Mouse (Mus musculus) cerebellum, adult 18-20 months (tissue): ENCODE measurements around the gene Ttll11.

ENCODE experiments used
- DNase-seq, 2 experiments: peaks; one replicate each; pipeline ENCODE4 v3.0.0; 2021

Gene Ttll11

DNA sequence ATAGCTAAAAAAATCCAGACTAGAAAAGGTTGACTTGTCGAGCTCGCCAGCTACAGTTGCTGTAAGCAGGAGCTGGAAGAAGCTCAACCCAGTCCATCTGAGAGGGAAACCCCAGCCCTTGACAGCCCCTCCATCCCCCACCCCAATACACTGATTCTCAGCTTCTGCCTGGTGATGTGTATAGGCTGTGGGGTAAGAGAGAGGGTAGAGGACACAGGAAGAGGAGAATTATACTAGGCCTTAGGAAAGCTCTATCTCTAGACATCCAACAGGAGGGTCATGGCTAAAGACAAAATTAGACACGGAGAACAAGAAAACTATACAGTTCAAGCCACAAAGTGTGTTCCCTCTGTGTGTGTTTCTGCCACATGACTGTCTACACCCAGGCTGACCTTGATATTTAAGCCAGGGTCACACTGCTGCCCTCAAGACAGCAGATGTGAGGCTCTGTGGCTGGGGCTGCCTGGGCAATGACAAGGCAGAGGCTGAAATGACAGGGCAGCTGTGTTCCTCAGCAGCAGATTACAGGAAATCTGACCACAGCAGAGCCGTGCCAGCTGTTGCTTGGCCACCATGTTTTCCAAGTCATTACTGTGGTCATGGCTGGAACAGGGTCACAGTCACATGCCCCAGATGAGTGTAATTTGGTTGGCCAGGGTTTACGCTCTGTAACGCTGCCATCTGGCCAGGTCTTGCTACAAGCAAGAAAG, 81.1 kb downstream of the Ttll11 start:
- no peak for DNase-seq

DNA sequence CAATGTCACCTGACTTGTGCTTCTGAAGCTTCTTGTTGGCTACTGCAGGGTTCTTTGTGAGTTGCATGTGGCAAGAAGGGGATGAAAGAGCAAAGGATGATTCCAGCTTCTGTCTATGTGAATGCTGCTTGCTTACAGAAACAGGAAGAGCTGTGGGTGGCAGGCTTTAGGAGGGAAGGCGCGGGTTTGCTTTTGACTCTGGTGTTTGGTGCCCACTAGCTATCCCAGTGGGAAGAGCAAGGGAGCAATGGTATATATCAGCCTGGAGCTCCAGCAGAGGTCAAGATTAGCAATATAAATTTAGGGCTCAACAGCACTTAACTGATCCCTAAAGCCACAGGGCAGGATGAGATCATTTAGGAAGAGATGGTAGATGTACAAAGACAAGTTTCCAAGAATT, 82.6 kb downstream of the Ttll11 start:
- DNase-seq, result no peak

DNA sequence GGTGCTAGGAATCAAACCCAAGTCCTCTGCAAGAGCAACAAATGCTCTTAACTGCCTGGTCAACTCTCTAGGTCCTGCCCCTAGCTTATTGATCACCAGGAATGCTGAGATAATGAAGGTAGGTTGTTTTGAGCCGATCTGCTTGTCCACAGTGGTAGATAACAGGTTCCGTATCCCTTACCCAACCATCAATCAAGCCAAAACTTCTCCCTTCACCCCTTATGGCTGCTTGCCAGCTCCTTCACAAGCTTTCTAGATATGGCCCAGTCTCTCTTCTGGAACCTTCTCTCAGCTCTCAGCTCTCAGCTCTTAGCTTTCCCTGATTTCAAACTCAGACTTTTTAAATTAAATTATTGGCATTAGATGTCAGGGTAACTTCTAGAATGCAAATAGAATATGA, 85.2 kb downstream of the Ttll11 start:
- no peak for DNase-seq

DNA sequence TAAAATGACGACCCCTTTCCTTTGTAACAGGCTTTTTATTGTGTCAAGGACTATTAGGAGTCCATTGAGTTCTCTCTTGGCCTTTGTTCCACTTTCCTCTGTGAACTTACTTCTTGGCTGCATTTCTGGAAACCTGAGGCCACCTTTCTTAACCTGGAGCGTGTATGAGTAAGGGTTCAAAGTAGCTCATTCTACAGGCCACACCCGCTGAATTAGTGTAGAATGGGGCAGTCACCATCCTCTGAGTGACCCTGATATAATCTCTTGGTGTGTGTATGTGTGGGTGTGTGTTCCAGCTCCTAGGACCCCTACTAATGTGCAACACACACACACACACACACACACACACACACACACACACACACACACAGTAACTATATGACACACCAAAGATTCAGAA, 89.1 kb downstream of the Ttll11 start:
- no peak for DNase-seq

DNA sequence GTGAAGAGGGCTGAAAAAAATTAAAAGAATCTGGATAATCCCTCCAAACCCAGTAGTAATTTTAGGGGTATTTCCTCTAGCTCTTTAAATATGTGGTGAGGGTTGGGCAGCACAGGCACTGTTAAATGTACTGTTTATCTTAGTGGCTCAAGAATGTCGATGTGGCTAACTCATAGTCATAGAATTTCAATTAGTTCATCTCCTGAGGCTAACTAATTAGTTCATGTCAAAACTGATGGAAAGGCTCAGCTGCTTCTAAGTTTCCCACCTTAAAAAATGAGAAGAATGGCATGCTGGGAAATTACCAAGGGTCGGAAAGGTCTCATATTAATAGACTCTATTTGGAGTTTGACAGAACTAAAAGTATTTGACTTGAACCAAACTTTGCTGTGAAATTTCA, 89.9 kb downstream of the Ttll11 start:
- DNase-seq, result no peak

DNA sequence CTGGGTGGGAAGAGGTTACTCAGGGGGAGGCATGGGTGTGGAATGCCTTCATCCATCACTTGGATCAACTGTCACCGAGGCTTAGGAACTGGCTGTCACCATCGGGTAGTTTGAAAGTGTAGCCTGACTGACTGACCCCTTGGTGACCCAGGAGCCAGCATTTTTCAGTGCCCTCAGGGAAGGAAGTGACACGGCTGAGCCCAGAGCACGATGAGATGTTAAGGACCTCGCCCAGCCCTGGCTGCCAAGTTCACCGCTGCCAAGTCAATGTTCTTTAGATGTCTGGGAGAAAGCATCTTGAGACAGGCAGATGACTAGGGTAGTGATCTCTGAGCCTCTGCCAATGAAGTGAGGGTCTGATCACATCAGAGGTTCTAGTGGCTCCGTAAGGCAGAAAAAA, 95.4 kb downstream of the Ttll11 start:
- DNase-seq, result no peak

DNA sequence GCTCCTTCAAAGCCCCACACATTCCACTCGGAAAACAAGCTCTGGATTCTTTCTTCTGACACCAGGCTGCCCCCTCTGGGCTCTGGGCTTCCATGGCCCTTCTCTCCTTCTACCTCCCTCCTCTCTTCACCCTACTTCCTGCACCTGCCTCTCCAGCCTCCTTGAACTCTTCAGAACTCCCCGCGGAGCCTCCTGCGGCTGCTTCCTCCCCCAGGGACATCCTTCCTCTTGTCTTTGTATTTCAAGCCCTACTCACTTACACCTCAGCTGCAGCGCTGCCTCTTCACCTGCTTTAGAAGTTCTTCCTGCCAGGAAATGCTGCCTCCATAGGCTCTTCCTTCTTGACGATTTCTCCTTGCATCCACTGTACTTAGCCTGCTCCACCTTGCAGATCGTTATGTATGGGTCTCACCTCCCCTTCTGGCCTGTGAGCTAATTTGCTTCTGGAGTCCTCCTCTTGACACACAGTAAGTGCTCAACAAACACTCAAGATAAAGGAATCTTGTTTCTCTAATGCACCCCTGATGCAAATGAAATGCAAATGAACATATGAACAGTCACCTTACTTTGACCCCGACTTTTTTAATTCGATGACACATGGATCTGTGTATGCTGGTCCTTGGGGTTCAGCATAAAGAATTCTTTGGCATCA, 97.3 kb downstream of the Ttll11 start:
- no peak for DNase-seq

DNA sequence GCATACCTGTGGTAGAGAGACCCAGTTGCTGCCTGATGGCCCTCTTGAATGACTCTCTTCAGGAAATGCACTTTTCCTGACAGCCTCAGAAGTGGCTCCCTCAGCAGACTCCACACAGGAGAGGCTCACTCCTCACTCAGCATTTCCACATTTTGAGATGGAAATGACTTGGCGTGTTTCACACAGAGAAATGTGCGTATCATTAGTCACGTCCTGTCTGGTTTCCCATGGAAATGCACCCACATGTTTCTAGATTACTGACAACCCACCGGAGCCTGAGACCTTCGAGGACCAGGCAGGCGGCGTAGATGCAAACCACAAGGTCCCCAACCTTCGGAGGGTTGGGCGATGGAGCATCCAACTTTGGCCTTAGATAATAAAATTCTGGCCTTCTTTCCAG, 97.8 kb downstream of the Ttll11 start:
- no peak for DNase-seq

DNA sequence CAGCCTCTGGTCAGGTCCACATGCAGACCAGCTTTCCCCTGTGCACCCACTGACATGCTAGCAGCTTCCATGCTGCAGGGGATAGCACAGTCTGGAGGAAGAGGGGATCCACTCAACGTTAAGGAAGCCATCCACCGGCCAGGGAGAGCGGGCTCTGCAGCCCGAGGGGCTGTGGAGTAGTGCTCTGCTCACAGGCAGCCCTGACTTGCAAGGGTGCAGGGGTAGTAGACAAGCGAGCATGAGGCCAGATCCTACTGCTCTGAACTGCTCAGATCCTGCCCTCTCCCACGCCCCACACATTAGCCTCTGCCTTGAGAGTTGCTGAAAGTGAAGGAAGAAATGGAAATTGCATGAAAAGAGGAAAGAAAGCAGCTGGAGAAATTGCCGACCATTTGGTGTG, 99.4 kb downstream of the Ttll11 start:
- no peak for DNase-seq

DNA sequence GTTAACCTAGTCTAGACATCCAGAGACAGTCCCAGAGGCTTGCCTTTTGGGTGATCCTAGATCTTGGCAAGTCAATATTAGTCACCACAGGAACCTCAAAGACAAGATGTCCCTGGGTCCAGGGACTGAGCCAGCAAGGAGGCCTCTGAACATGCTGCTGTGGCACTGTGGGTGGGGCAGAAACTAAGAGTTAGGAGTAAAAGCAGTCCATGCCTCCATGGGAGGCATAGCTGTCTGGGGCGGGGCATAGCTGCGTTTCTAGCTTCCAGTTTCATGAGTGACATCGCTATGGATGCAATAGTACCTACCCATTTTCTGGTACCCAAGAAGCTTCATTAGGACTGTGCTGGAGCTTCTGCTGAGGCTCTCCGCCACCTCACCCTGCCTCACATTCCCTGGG, 99.8 kb downstream of the Ttll11 start:
- DNase-seq, result no peak

DNA sequence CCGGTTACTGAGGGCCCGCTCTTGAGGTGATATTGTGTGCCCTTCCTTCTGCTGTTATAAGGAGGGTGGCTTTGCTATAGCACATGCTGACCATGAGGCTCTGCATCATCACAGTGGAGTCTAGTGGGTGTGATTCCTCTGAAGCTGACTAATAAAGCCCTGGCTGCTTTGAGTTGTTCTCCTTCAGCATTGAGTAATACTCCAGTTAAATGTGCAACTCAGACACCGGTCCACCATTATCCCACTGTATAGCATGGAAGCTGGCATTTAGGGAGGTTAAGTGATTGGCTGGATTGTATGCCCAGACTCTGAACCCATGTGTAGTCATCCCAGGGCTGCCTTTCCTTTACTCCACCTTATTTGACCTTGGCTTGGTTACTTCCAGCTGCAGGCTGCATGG, 101.2 kb downstream of the Ttll11 start:
- DNase-seq, result no peak

DNA sequence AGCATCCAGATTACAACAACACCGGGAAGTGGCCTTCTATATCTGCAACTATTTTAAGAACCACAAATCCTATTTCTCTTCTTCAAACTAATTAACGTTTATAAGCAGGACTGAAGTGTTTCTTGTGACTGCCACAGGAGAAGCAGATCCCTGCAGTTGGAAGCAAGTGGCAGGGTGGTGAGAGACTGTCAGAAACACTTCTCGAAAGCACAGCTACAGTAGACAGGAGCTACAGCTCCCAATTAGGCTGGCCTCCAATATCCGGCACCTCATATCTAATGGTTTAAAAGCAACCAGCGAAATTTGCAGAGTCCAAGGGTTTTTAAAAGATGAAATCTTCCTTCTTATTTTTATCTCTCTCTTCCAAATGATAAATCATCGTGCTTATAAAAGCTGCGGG, 104.1 kb downstream of the Ttll11 start:
- DNase-seq, result no peak

DNA sequence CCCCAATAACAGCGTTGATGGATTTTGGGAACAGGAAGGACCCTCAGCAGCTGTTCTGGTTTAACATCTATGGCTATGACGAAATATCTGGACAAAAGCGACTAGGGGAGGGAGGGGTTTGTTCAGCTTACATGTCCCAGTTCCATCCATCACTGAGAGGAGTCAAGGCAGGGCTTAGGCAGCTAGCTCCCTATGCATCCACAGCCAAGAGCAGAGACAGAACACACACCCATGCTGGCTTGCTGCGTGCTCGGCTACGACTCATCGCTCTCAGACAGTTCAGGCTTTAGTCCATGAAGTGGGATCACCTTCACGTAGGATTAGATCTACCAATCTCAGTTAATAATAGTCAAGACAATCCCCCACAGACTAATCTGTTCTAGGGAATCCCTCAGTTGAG, 105.3 kb downstream of the Ttll11 start:
- DNase-seq, result no peak

DNA sequence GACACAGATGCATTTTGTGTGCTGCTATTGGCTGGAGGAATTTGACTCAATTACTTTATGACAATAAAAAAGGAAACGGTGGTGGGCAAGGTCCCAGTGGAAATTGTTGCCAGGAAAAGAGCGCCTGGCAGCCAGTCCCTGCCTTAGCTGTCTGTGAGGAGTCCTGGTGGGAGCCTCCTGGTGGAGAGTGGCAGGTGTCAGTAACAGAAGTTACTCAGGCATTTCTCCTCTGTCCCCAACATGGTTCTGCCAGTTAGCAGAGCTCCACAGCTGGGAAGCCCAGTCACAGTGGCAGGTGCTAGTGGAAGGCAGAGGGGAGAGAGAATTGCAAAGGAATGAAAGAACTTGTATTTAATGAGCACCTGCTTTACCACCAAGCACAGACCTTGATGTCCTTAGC, 110.5 kb downstream of the Ttll11 start:
- no peak for DNase-seq

DNA sequence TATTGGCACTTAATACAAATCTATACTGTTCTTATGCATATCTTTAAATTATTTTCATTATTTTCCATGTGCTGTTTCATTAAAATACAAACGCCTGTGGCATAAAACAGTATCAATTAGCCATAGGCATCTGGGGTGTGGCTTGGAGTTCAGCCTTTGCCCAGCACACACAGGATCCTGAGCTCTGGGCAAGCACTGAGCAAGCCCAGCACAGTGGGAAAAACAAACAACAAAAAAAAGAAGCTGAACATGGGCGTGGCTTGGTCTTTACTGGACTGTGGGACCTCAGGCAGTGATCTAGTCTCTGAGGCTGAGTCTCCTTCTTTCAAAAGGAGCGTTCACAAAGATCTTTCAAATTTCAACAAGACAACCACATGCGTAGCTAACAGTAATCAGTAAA, 116.4 kb downstream of the Ttll11 start:
- DNase-seq, result no peak

DNA sequence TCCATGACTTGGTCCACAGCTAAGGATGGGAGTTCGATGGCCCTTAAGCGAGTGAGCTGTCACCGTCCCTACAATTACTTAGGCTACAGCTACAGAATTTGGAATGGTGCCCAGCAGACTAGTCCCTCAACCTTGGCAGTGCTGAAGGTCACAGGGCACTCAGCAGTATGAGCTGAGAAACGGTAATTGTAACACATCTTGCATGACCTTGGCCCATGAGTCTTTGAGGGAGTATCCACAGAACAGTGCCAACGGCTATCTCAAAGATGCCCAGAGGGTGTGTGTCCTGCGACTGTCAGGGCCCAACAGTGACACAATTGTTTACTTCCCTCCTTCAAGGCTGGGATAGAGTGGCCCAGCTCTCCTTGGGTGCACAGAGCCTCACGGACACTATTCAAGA, 118.5 kb downstream of the Ttll11 start:
- no peak for DNase-seq

DNA sequence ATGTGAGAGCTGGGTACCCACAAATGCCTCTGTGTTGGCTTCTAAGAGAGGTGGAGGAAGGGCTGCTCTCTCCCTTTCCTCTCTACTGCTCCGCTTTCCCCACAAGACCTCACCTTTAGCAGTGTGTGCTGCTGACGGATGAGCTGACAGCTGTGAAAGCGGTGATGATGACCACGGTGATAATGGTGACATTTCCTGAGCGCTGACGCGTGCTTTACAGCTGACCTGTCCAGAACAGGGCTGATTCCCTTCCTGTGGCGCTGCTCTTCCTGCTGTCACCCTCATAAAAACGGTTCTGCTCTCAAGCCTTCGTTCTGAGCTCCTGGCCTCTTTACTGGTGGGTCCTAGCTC, 119.3 kb downstream of the Ttll11 start:
- DNase-seq, result no peak

DNA sequence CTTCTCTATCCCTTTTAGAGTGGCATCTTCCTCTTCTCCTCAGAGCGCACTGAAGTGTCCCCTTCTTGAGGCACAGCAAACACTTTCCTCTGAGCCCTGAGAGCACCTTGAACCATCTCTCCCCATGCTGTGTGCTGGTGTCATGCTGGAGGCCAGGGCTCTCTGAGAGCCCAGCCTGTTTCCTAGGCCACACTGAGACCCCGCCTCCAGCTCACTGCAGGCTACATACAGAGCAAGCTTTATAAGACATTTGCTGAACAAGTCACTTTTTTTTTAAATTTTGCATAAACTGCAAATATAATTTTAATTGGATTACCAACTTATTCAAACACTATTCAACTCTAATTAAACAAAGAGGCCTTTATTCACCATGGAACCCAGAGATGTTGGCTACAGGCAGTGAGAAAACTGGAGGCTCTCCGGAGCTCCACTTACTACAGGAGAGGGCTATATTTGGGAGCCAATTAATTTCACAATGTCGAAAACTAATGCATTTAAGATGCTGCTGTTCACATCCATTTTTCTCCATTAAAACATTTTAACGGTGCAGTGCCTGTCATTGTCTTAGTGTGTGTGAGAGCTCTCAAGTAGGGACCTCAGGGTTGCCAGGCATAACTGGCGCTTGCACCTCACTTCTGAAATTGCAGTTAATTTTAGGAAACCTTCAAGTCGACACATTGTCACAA, 119.9 kb downstream of the Ttll11 start:
- DNase-seq, result no peak

DNA sequence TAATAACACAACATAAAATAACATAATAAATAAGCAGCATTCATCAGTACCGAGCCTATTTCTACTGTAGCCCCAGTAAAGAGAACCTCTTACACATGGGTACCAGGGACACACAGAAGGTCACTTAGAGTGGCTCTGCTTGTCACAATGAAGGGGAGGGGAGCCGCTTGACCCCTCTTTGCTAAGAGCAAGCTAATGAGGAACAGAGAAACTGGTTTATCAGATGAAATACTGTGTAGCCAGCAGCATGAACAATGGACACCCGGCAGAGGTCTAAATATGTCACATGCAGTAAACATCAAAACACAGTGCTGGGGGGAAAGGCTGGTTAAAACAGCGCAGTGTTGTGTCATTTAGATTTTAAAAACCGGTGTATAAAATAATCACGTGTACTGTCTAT, 121.4 kb downstream of the Ttll11 start:
- DNase-seq, result no peak

DNA sequence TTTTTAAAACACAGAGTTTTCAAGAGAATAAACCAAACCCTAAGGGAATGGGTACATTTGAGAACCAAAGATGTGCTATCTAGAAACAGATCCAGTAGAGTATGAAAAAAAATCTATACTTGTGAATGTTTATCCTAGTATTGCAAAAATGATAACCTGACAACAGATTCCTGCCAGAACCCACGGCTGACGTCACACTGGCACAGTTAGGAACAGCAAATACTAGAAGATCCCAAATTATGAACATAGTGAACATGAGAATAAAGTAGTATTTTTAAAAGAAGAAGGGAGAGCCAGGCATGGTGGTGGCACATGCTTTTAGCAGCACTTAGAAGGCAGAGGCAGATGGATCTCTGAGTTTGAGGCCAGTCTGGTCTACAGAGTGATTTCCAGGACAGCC, 122.8 kb downstream of the Ttll11 start:
- DNase-seq, result no peak

DNA sequence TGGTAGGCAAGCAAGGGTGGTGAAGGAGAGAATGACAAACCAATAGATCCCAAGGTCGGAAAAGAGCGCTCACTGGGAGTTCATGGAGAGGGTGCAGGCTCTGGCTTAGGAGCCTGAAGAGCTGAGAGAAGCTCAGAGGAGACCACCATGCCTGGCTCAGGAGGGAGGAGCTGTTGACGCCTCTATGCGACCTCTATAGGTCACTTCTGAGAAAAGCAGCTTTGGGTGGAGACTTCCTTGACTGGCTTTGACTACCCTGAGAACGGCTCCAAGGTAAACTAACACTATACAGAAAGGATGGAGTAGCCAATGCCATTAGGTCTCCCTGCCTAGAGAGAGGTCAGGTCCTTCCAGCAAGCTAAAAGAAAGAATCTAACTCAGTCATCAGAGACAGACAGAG, 124.8 kb downstream of the Ttll11 start:
- no peak for DNase-seq

DNA sequence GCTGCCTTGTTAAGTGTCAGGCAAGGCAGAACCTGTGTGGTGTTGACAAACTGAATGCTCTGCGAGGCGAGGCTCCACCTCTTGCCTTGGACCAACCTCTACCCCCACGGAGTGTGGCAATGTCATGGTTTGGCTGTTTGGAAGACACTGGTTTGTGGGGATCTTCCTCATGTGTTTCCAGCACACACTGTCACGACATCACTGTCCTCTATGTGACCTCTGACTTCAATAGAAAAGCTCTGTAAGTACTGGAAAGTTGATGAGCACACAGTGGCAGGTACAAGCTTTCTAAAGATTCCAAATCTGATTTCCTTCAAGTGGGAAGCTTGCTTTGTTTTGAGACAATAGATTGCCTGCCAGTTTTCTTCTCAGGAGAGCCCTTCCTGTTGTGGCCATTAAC, 126.7 kb downstream of the Ttll11 start:
- no peak for DNase-seq

DNA sequence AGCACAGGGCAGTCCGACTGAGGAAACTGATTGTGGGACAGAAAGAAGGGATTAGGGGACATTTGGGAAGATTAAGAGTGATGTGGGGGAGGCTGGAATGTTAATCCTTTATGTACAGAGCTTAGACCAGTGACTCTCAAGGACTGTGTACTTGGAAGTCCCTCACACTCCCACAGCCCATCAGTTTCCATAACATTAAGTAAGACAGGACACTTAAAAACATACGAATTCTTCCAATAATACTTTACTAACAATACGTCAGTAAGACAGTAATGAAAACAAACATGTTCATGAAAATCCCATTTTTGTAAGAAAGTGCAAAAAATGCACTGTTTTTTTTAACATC, 127.6 kb downstream of the Ttll11 start:
- no peak for DNase-seq

DNA sequence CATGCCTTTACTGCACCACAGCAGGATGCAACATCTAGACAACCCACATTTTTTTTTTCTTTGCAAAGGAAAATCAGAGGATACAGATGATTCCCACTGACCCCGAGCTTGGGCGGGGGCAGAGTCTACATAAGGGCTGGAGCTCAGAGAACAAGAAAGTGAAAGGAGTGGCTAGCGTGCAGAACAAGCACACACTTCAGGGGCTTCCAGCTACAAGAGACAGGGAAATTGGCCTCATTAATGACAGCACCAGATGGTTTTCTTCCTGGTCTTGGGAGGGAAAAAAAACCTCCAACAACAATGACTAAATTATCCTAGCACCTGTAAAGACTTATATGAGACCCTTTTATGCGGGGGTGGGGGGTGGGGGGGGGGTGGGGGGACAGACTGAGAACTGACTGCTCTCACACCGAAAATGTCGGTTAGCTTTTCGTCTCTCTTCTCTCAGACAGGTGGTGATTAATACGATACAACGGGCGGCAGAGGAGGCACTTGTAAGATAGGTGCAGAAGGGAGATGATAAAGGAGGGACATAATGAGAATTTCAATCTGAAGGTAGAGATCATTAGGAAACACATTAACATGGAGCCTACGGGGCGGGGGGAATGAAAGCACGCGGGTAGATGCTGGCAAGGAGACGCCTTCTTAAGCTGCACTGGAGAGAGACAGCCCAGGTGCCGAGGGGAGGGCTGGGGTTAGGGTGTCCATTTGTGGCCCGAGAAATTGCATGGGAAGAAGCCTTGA, 128.1 kb downstream of the Ttll11 start:
- DNase-seq, result no peak
